Mouse (Mus musculus) limb, embryonic 11.5 days (tissue): ENCODE data around the gene Rsrc2. TPM values are rescaled to one million over a fixed set of nuclear protein-coding genes. Genes with fewer than 3 reads are reported as not detected.

Source experiments
- polyA plus RNA-seq: library from polyadenylated mRNA; unstranded; fragments of >200 nt; fragmentation: Nextera tagmentation; extraction: Ambion mirVana; gene quantifications from 2 replicates; pipeline ENCODE4 v1.2.1, GENCODE M21; 2014

Gene Rsrc2
- polyA plus RNA-seq, 1 experiment from 2014 or later = 166 TPM

Other genes with a start within 250 kb of the Rsrc2 start
- gene B3gnt4, start 239.0 kb downstream of the Rsrc2 start, polyA plus RNA-seq = 0.23 and 0.60 TPM in 2 replicates
- 120 and 124 TPM in 2 replicates for gene Diablo, start 225.2 kb downstream of the Rsrc2 start, polyA plus RNA-seq
- gene Gm49027, start 223.9 kb downstream of the Rsrc2 start, polyA plus RNA-seq = 0.14 and 0.55 TPM in 2 replicates
- 28.4 and 29.0 TPM in 2 replicates for gene Vps33a, start 176.4 kb downstream of the Rsrc2 start, polyA plus RNA-seq
- gene Clip1, start 64.8 kb downstream of the Rsrc2 start, polyA plus RNA-seq = 37.8 and 44.9 TPM in 2 replicates
- 100 and 106 TPM in 2 replicates for gene Zcchc8, start 28.3 kb downstream of the Rsrc2 start, polyA plus RNA-seq
- 38.8 and 47.5 TPM in 2 replicates for gene Kntc1, start 302 bp upstream of the Rsrc2 start, polyA plus RNA-seq
- not detected in 2 replicates for gene Hcar2, start 116.1 kb upstream of the Rsrc2 start, polyA plus RNA-seq
- gene Hcar1, start 130.6 kb upstream of the Rsrc2 start, polyA plus RNA-seq = 0.11 TPM in 1 of 2 replicates, not detected in the other
- 186 and 187 TPM in 2 replicates for gene Denr, start 157.8 kb upstream of the Rsrc2 start, polyA plus RNA-seq
- 0.25 and 1.4 TPM in 2 replicates for gene Gm43518, start 178.0 kb upstream of the Rsrc2 start, polyA plus RNA-seq
- 4.4 and 7.3 TPM in 2 replicates for gene Ccdc62, start 181.3 kb upstream of the Rsrc2 start, polyA plus RNA-seq
- 3.8 and 4.2 TPM in 2 replicates for gene Hip1r, start 224.2 kb upstream of the Rsrc2 start, polyA plus RNA-seq